Mouse (Mus musculus) heart, postnatal 10 days (tissue): ENCODE results near the gene Zfp715. TPM values are rescaled to one million over a fixed set of nuclear protein-coding genes. Genes with fewer than 3 reads are reported as not detected.
A peak's percentile ranks its signal among the peaks of the same experiment; 100 is the strongest.
"Not testable (repeated sequence)": the region's sequence is repeated elsewhere in the genome, so short reads cannot be mapped to it uniquely, and the experiment has no call there.

Experiments used
- DNase-seq, 2 experiments: peaks; one replicate each; pipeline ENCODE4 v3.0.0; 2021
- intact Hi-C: fragments of 180-260 bp; cut with DNase I; formaldehyde crosslinking; loops from one replicate; pipeline ENCODE4 v1.15.1; 2025
- total RNA-seq, 2 experiments: library from RNA; stranded (reverse); gene quantifications; 2 replicates each; pipeline ENCODE4 v1.2.3; 2021

Gene Zfp715
- total RNA-seq, 2 experiments from 2014 or later, result 16.7 to 20.1 TPM

- peak; percentile 43 to 57 for DNase-seq
- intact Hi-C loops, result no loop called here
Measured at GRCm38 (mm10) chr7:43309069-43309468, 4.0 kb downstream of the Zfp715 start.

- DNase-seq, result peak; percentile 63
- intact Hi-C loops, result loop anchor here (2.0 kb wide), 1 partner anchor 22 kb away; no protein-coding TSS in a partner anchor
Measured at GRCm38 (mm10) chr7:43305235-43305634, 7.9 kb downstream of the Zfp715 start.

- no peak for DNase-seq
- intact Hi-C loops, result no loop called here
Measured at GRCm38 (mm10) chr7:43291524-43291923, 21.6 kb downstream of the Zfp715 start.

- DNase-seq, result peak; percentile 73 to 87
- intact Hi-C loops, result loop anchor here (1.0 to 2.0 kb wide), 3 partner anchors 22 to 94 kb away; no protein-coding TSS in a partner anchor
Measured at GRCm38 (mm10) chr7:43282859-43283595, 30.1 kb downstream of the Zfp715 start.

GRCm38 (mm10) chr7:43282459-43282858 lies 30.6 kb downstream of the Zfp715 start:
- intact Hi-C loops, result loop anchor here (2.0 kb wide), 2 partner anchors 22 to 94 kb away; no protein-coding TSS in a partner anchor
- no peak for DNase-seq

GRCm38 (mm10) chr7:43277401-43277800 lies 35.7 kb downstream of the Zfp715 start:
- DNase-seq, result peak; percentile 36
- intact Hi-C loops, result no loop called here

- intact Hi-C loops, DNase-seq: not testable (repeated sequence)
Measured at GRCm38 (mm10) chr7:43276178-43276577, 36.9 kb downstream of the Zfp715 start.

- intact Hi-C loops, result no loop called here
- DNase-seq, result no peak
Measured at GRCm38 (mm10) chr7:43273476-43273875, 39.6 kb downstream of the Zfp715 start.

- intact Hi-C loops, DNase-seq: not testable (repeated sequence)
Measured at GRCm38 (mm10) chr7:43267359-43267758, 45.7 kb downstream of the Zfp715 start.

- intact Hi-C loops, result no loop called here
- no peak for DNase-seq
Measured at GRCm38 (mm10) chr7:43253540-43253939, 59.6 kb downstream of the Zfp715 start.

GRCm38 (mm10) chr7:43250718-43251117 lies 62.4 kb downstream of the Zfp715 start:
- intact Hi-C loops, result not testable (repeated sequence)
- peak in 1 of 2 experiments; percentile 0 for DNase-seq

Other genes with a start within 250 kb of the Zfp715 start
- gene Zfp936, start 199.1 kb downstream of the Zfp715 start, total RNA-seq, result not detected
- gene Siglecf, start 38.0 kb upstream of the Zfp715 start, total RNA-seq, result not detected
- gene Siglecg, start 94.9 kb upstream of the Zfp715 start, total RNA-seq, result under 1 TPM; 0.14 to 0.20 TPM
- not detected for gene Lim2, start 114.4 kb upstream of the Zfp715 start, total RNA-seq
- gene Nkg7, start 123.8 kb upstream of the Zfp715 start, total RNA-seq, result not detected
- not detected for gene Cldnd2, start 127.5 kb upstream of the Zfp715 start, total RNA-seq
- 1,000 to 10,000 TPM; 1,079 to 1,148 TPM for gene Etfb, start 130.8 kb upstream of the Zfp715 start, total RNA-seq
- gene Gm45233, start 130.8 kb upstream of the Zfp715 start, total RNA-seq, result 1 to 10 TPM; 1.7 to 2.1 TPM
- gene Vsig10l, start 149.9 kb upstream of the Zfp715 start, total RNA-seq, result 1 to 10 TPM; 4.4 to 5.0 TPM
- under 1 TPM; 0.37 to 0.89 TPM for gene Iglon5, start 176.8 kb upstream of the Zfp715 start, total RNA-seq
- not detected for gene 4931406B18Rik, start 192.6 kb upstream of the Zfp715 start, total RNA-seq
- gene Cd33, start 231.1 kb upstream of the Zfp715 start, total RNA-seq, result 1 to 10 TPM; 2.2 to 2.3 TPM
- 1 to 10 TPM in 1 of 2 experiments, under 1 TPM in 1; 0.81 to 1.5 TPM for gene Zfp658, start 249.0 kb upstream of the Zfp715 start, total RNA-seq